Mouse (Mus musculus) intestine, postnatal 0 days (tissue): ENCODE measurements around the gene Eya4. TPM values are rescaled to one million over a fixed set of nuclear protein-coding genes. Genes with fewer than 3 reads are reported as not detected.
A peak's percentile ranks its signal among the peaks of the same experiment; 100 is the strongest.

ENCODE experiments used
- ATAC-seq: fragments of 200-750 bp; cut with Nextera tagmentation; 2 replicates; pipeline ENCODE4 v1.8.0; 2017; ENCODE audit warnings: mild to moderate bottlenecking, moderate TSS enrichment, moderate library complexity
- H3K27ac ChIP-seq: fragments of 300-500 bp; sonication (generic); 2 replicates; pipeline ENCODE4 v1.5.1; 2014; ENCODE audit warnings: mild to moderate bottlenecking, low read depth, low read length, moderate library complexity
- H3K27me3 ChIP-seq: fragments of 300-500 bp; sonication (generic); replicated peaks from 2 replicates; pipeline ENCODE4 v1.6.1; 2014; ENCODE audit warnings: low read length, mixed read lengths; ENCODE audit not compliant: control insufficient read depth, insufficient read depth
- H3K36me3 ChIP-seq: fragments of 300-500 bp; sonication (generic); 2 replicates; pipeline ENCODE4 v1.6.1; 2014; ENCODE audit warnings: mild to moderate bottlenecking, moderate library complexity; ENCODE audit not compliant: control insufficient read depth, insufficient read depth
- H3K4me1 ChIP-seq: fragments of 300-500 bp; sonication (generic); replicated peaks from 2 replicates; pipeline ENCODE4 v1.6.1; 2014; ENCODE audit warnings: antibody characterized with exemption, low read length, mixed read lengths; ENCODE audit not compliant: control insufficient read depth, insufficient read depth
- H3K4me2 ChIP-seq: fragments of 300-500 bp; sonication (generic); replicated peaks from 2 replicates; pipeline ENCODE4 v1.6.1; 2014; ENCODE audit warnings: low read depth, mild to moderate bottlenecking, moderate library complexity
- H3K4me3 ChIP-seq: fragments of 300-500 bp; sonication (generic); 2 replicates; pipeline ENCODE4 v1.5.1; 2014; ENCODE audit warnings: low read depth, low read length
- H3K9ac ChIP-seq: fragments of 300-500 bp; sonication (generic); 2 replicates; pipeline ENCODE4 v1.6.1; 2014; ENCODE audit warnings: mild to moderate bottlenecking, low read depth, low read length
- H3K9me3 ChIP-seq: fragments of 300-500 bp; sonication (generic); 2 replicates; pipeline ENCODE4 v1.6.1; 2016; ENCODE audit warnings: mixed run types; ENCODE audit not compliant: control insufficient read depth
- CTCF ChIP-seq: sonication (generic); IDR thresholded peaks from 2 replicates; pipeline ENCODE4 v1.5.1; 2016; ENCODE audit warnings: low read depth, mild to moderate bottlenecking, control low read depth, antibody characterized with exemption, moderate library complexity
- WGBS: fragments of 180-500 bp; shearing (Covaris S2); extraction: QIAGEN DNeasy Blood & Tissue Kit; methylation state at CpG from one replicate; pipeline ENCODE4 v1.1.7; 2014; 5-methylcytosine and 5-hydroxymethylcytosine counted together
- polyA plus RNA-seq: library from polyadenylated mRNA; unstranded; fragments of >200 nt; fragmentation: Nextera tagmentation; extraction: Ambion mirVana; gene quantifications from 2 replicates; pipeline ENCODE4 v1.2.1, GENCODE M21; 2015

The Eya4 gene
- polyA plus RNA-seq, 1 experiment from 2014 or later: 0.69 TPM

DNA sequence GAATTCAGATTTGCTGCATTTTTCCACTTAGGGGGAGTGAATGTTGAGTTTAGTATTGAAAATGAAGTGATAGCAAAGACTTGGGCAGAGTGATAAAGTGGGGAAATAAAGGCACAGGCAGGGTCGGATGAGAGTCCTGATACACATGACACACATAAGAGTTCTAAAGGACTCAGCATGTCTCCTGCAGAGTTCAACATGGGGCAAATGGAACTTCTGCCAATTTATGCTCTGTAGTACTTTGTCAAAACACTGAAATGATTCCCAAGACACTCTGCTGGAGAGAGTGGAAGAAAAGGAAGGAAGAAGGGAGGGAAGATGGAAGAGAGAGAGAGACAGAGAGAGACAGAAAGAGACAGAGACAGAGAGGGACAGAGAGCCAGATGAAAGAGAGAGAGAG lies 222.6 kb downstream of the Eya4 start:
- Histone ChIP-seq H3K4me1 (no peaks in the 10 kb centered on the region), H3K27me3 (no peaks in the 10 kb centered on the region), H3K4me2 (no peak overlapping the region), H3K4me3 (no peak overlapping the region), H3K9me3 (no peaks in the 10 kb centered on the region), H3K9ac (no peak overlapping the region), H3K27ac (no peak overlapping the region), H3K36me3 (no peaks in the 10 kb centered on the region)
- no peak for TF ChIP-seq CTCF
- no peak for ATAC-seq
- WGBS: 83% methylated on average over 1 of the region's 1 CpGs

DNA sequence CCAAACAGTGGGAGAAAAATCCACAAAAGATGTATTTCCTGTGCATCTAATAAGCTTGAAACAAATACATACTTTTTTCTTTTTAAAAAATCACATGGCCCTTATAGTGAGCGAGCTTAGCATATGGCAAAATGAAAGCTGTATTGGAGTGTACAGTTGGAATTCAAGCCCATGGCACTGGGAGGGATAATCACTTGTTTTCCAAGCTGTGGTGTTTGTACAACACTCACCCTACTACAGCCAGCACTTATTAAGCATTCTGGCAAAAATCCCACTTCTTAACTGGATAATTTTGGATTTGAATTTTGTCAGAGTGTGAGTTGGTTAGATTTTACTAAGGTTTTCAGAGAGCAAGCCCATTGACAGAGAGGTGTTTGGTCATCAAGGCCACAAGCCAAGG lies 223.4 kb downstream of the Eya4 start:
- H3K36me3 ChIP-seq: no peaks in the 10 kb centered on the region
- no peaks in the 10 kb centered on the region for H3K9me3 ChIP-seq
- no peak overlapping the region for H3K27ac ChIP-seq
- no peak overlapping the region for H3K4me3 ChIP-seq
- H3K9ac ChIP-seq: no peak overlapping the region
- H3K27me3 ChIP-seq: no peaks in the 10 kb centered on the region
- WGBS: 85% methylated on average over 1 of the region's 1 CpGs
- no peak for TF ChIP-seq CTCF
- no peaks in the 10 kb centered on the region for H3K4me1 ChIP-seq
- no peak for ATAC-seq
- H3K4me2 ChIP-seq: no peak overlapping the region

DNA sequence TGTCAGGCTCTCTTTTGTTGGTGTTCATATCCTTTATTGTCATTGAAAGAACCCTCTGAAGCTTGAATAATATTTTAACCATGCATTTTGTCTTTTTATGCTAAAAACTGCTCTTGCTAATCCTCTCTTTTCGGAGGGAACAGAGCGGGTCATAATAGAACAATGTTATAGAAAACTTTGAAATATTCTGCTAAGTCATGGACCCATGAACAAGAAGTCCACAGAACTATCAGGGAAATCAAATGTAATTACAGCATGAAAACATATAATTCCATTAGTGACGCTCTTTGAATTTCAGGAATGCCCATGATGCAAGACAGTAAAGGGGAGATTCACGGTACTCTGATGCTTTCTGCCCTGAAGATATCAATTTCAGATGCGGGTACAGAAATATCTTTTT lies 224.1 kb downstream of the Eya4 start:
- TF ChIP-seq CTCF: no peak
- no peak for ATAC-seq
- H3K36me3 ChIP-seq: no peaks in the 10 kb centered on the region
- H3K27ac ChIP-seq: no peak overlapping the region
- no peak overlapping the region for H3K9ac ChIP-seq
- H3K27me3 ChIP-seq: no peaks in the 10 kb centered on the region
- no peak overlapping the region for H3K4me3 ChIP-seq
- 91% methylated on average over 5 of the region's 5 CpGs for WGBS
- no peaks in the 10 kb centered on the region for H3K4me1 ChIP-seq
- H3K9me3 ChIP-seq: no peaks in the 10 kb centered on the region
- no peak overlapping the region for H3K4me2 ChIP-seq

DNA sequence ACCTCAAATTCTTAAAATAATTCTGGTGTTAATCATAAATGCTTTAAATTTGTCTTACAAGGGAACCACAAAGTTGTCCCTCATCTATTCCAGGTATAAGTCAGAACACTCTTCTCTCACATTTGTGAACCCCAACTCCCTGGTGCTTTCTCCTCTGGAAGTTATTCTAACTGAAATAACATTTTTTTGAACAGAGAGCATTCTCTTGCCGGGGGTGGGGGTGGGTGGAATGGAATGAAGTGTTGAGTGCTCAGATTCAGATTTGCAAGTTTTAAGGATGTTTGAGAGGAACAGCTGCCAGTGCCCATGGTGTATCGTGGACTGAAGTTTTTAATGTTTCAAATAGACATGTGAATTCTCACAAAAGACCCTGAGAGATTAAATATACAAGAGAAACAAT lies 230.1 kb downstream of the Eya4 start:
- no peak overlapping the region for H3K9ac ChIP-seq
- H3K4me3 ChIP-seq: no peak overlapping the region
- no peak for TF ChIP-seq CTCF
- no peaks in the 10 kb centered on the region for H3K36me3 ChIP-seq
- WGBS: 53% methylated on average over 2 of the region's 2 CpGs
- H3K4me1 ChIP-seq: no peaks in the 10 kb centered on the region
- H3K27ac ChIP-seq: no peak overlapping the region
- ATAC-seq: no peak
- H3K27me3 ChIP-seq: no peaks in the 10 kb centered on the region
- no peak overlapping the region for H3K4me2 ChIP-seq
- no peaks in the 10 kb centered on the region for H3K9me3 ChIP-seq

DNA sequence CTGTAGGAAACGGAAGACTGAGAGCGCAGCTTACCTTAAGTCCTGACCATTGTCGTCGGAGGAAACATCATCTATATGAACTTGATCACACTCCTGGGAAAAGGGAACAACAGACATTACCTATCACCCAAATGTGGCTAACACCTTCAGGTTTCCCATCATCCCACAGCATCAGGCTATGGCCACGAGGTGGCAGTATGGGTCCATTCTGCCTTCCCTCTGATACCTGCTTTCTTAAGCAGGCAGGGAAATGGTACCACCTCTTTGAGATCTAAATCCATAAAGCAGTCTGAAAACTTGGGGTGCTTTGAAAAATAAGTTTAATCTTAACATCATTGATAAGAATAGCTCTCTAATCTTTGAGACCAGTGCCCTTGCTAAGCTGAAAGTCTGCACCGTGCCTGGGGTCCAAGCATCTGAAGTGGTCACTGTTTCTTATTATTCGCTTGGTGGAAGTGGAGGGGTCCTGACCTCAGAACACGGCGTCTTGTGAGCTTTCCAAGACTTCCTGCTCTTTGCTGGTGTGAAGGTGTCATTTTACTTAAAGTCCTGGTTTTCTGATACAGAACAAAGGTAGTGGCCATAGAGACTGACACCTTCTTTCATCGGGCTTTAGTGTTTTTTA lies 233.7 kb downstream of the Eya4 start:
- 47% methylated on average over 10 of the region's 10 CpGs for WGBS
- TF ChIP-seq CTCF: peak; percentile 98
- no peaks in the 10 kb centered on the region for H3K9me3 ChIP-seq
- no peak overlapping the region for H3K4me3 ChIP-seq
- no peak overlapping the region for H3K4me2 ChIP-seq
- ATAC-seq: no peak
- H3K27ac ChIP-seq: no peak overlapping the region
- H3K4me1 ChIP-seq: no peaks in the 10 kb centered on the region
- no peaks in the 10 kb centered on the region for H3K36me3 ChIP-seq
- no peaks in the 10 kb centered on the region for H3K27me3 ChIP-seq
- H3K9ac ChIP-seq: no peak overlapping the region

DNA sequence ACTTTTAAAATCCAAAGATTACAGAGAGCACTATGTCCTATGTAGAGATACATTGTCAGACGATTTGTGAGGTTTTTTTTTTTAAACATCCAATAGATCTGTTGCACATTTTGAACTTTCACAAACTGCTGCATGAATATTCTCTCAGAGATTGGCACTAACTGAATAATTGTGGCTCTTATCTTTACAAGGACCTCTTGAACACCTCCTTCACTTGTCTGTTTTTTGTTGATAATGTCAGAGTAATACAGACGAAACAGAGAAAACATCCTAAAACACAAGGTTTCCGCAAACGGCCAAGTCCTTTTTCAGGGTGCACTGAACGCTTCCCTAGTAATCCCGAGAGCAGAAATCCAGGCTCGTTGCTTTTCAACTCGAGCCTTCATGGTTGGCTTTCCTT lies 234.5 kb downstream of the Eya4 start:
- TF ChIP-seq CTCF: no peak
- Histone ChIP-seq H3K27me3 (no peaks in the 10 kb centered on the region), H3K27ac (no peak overlapping the region), H3K36me3 (no peaks in the 10 kb centered on the region), H3K9ac (no peak overlapping the region), H3K9me3 (no peaks in the 10 kb centered on the region), H3K4me1 (no peaks in the 10 kb centered on the region), H3K4me3 (no peak overlapping the region), H3K4me2 (no peak overlapping the region)
- no peak for ATAC-seq
- 79% methylated on average over 8 of the region's 8 CpGs for WGBS

DNA sequence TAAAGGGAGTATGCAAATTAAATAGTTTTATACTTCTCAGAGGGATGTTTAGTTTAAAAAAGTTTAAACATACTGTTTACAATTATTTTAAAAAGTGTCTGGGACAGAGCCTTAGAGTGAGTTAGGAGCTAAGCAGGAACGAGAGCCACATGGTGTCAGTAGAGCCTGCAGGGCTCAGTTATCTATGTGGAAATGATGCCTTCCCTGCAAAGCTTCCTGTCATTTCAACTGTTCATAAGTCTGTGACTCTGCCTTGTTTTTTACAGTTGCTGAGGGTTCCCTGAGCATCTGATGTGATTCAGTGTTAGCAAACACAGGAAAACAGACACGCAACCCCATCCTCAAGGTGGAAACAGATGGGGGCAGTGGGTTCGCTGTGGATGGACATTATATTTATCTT lies 235.3 kb downstream of the Eya4 start:
- Histone ChIP-seq H3K4me1 (no peaks in the 10 kb centered on the region), H3K4me3 (no peak overlapping the region), H3K4me2 (no peak overlapping the region), H3K27ac (no peak overlapping the region), H3K9me3 (no peaks in the 10 kb centered on the region), H3K9ac (no peak overlapping the region), H3K27me3 (no peaks in the 10 kb centered on the region), H3K36me3 (no peaks in the 10 kb centered on the region)
- ATAC-seq: no peak
- WGBS: 60% methylated on average over 3 of the region's 3 CpGs
- TF ChIP-seq CTCF: peak; percentile 39
